Mouse (Mus musculus): ENCODE data around the gene Dpp10.

DNA sequence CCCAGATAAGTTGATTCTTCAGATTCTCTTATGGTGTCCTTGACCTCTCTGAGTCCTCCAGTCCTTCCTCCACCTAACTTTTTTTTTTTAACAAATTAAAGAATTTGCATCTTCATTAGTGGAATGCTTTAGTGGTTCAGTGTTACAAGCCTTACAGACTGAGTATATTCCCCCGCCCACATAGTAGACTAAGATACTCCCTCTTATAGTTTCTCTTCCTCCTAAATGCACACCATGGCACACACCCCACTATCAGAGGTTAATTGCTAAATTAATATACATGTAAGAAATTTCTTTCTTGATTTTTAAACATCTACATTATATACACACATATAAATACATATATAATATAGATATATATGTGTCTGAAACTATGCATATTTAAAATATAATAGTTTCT is 104.5 kb downstream of the Dpp10 start:
- TF ChIP-seq POLR2A (IDR thresholded peaks at IDR 0.05; ENCODE audit: control insufficient read depth, extremely low read depth, insufficient read depth, low read length, poor library complexity) (no peak), CTCF (IDR thresholded peaks at IDR 0.05; ENCODE audit: borderline replicate concordance, control insufficient read depth, extremely low read depth, insufficient read depth, low read length, poor library complexity) (no peak)

All from thymus, adult 2 months (tissue).